Mouse (Mus musculus): ENCODE measurements around the gene Rftn1.
"Not testable (repeated sequence)": the region's sequence is repeated elsewhere in the genome, so short reads cannot be mapped to it uniquely, and the experiment has no call there.

The Rftn1 gene

GRCm38 (mm10) chr17:50128392-50128791 is 62.1 kb downstream of the Rftn1 start:
- DNase-seq (ENCODE audit: low spot score in 2 of 2) = no peak

- peak in 1 of 2 experiments; percentile 39 for DNase-seq (ENCODE audit: low spot score in 2 of 2)
These were observed 63.2 kb downstream of the Rftn1 start for GRCm38 (mm10) chr17:50127045-50127813.

DNA sequence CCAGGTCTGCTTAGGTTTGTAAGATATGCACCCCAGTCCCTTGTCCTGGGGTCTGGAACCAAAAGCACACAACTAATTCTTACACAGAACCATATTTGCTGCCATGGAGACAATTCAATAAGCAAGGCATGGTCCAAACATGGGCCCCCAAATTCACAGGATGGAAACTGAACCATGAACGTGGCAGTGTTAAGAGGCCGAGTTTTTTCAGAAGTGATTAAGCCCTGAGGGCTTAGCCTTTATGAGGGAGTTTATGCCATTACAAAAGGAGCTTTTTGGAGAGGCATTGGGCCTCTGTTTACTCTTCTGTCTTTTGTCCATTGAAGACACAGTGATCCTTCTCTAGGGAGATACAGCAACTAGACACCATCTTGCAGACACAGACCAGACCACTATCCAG is 63.9 kb downstream of the Rftn1 start:
- no peak for DNase-seq (ENCODE audit: low spot score in 2 of 2)

GRCm38 (mm10) chr17:50125900-50126299 is 64.6 kb downstream of the Rftn1 start:
- no peak for DNase-seq (ENCODE audit: low spot score in 2 of 2)

GRCm38 (mm10) chr17:50125245-50125798 is 65.2 kb downstream of the Rftn1 start:
- DNase-seq (ENCODE audit: low spot score in 2 of 2) = no peak

GRCm38 (mm10) chr17:50124708-50125107 is 65.8 kb downstream of the Rftn1 start:
- DNase-seq (ENCODE audit: low spot score in 2 of 2) = no peak

DNA sequence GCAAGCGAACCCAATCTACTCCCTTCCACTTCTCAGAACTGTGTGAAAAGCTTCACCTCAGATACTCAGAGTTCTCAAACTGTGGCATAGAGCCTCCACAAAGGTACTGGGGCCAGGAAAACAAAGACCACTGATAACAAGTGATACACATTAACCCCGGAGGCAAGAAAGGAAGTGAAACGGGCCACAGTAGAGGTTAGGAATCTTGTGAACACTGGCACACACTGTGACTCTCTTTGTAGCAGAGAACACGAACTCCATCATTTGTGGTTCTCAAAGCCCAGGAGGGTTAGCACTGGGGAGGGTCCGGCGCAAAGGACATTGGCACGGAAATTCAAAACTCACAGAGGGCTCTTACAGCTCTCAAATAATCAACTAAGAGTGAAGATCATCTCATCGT is 67.9 kb downstream of the Rftn1 start:
- no peak for DNase-seq (ENCODE audit: low spot score in 2 of 2)

- DNase-seq (ENCODE audit: low spot score in 2 of 2) = peak; percentile 82 to 83
These were observed 70.4 kb downstream of the Rftn1 start for GRCm38 (mm10) chr17:50120098-50120497.

- no peak for DNase-seq (ENCODE audit: low spot score in 2 of 2)
These were observed 73.0 kb downstream of the Rftn1 start for GRCm38 (mm10) chr17:50117461-50117860.

- DNase-seq (ENCODE audit: low spot score in 2 of 2) = peak; percentile 71
These were observed 73.5 kb downstream of the Rftn1 start for GRCm38 (mm10) chr17:50116980-50117379.

- DNase-seq (ENCODE audit: low spot score in 2 of 2) = not testable (repeated sequence)
These were observed 74.1 kb downstream of the Rftn1 start for GRCm38 (mm10) chr17:50116401-50116800.

DNA sequence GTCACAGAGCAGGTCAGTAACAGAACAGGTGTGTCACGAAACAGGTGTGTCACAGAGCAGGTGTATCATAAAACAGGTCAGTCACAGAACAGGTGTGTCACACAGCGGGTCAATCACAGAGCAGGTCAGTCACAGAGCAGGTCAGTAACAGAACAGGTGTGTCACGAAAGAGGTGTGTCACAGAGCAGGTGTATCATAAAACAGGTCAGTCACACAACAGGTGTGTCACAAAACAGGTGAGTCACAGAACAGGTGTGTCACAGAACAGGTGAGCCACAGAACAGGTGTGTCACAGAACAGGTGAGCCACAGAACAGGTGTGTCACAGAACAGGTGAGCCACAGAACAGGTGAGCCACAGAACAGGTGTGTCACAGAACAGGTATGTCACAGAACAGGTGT is 74.8 kb downstream of the Rftn1 start:
- DNase-seq (ENCODE audit: low spot score in 2 of 2) = not testable (repeated sequence)

DNA sequence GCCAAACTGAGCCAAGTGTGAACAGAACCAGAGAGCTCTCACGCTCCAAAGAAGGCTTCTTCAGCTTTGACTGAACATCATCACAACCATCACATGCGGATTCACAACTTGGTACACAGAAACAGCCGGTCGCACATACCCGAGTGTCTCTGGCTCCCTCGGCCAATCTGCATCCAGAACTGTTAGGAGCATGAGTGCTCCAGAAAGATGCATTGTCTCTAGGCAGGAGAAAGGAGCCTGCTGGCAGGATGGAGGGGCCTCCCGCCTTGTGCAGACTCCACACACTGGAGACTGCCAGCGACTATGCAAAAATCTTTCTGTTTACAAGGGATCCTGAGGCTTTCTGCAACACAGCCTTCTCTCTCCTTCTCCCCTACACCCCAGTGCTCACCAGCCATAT is 75.8 kb downstream of the Rftn1 start:
- no peak for DNase-seq (ENCODE audit: low spot score in 2 of 2)

DNA sequence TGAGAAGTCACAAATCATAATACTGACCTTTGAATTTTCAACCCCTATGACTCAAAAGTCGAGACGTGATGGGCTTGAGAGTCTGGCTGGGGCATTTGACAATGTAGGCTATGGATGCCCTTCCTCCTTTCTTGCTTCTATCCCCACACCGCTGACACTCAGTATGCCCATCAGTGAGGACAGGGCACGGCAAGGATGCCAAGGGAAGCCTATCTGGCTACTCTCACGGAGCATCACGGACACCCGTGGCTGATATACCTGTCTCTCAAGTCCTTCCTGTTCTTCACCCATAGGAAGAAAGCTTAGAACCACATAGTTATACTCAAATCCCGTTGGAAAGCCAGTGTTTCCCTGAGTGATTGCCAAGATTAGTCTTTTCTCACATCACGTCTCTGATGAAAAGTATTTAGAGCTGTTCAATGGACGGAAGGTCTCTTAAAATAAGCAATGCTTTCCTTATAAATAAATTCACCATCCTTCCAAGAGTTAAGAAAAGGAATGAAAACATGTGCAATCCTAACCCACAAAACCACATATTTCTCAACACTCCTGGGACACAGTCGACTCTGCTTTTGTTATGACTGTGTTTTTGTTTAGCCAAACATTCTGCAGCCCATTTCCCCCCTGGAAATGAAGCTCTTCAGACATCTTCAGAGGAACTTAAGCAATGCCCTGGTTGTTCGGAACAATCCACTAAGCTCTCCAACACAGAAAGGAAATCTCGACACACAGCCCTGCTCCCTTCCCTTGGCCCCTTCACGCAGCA is 79.6 kb downstream of the Rftn1 start:
- DNase-seq (ENCODE audit: low spot score in 2 of 2) = peak; percentile 70 to 71

- no peak for DNase-seq (ENCODE audit: low spot score in 2 of 2)
These were observed 83.7 kb downstream of the Rftn1 start for GRCm38 (mm10) chr17:50106811-50107210.

- DNase-seq (ENCODE audit: low spot score in 2 of 2) = no peak
These were observed 86.3 kb downstream of the Rftn1 start for GRCm38 (mm10) chr17:50104131-50104530.

DNA sequence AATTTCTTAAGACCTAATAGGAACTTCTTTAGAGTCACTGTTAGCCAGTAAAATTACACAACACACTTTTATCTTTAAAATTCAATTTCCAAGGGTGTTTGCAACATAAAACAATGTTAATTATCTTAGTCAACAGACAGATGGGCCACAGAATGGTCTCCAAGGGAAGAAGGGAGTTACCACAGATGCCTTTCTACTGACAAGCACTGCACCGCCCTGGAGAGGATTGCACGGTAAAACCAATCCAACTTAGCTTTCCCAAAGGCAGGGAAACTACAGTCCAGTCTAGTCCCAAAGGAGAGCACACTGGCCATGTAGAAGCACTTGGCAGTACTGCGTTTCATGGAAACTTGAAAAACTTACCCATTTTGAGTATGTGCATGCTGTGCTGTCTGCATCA is 89.1 kb downstream of the Rftn1 start:
- DNase-seq (ENCODE audit: low spot score in 2 of 2) = no peak

DNA sequence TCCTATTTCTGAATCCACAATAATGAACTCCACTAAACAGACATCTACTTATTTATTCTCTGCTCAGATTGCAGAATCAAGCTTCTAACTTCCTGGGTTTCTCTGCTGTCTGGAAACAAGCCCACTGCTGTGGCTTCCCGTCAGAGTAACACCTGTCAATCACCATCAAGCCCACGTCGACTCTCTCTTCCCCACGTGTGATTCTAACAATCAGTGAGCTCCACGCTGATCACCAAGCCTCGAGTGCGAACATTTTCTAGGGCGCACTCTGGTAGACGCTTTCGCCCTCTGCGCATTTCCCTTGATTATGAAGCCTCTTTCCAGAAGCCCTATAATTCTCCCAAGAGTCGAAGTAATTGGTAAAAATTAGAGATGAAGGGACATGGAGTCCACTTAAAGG is 90.4 kb downstream of the Rftn1 start:
- no peak for DNase-seq (ENCODE audit: low spot score in 2 of 2)

GRCm38 (mm10) chr17:50099378-50099777 is 91.1 kb downstream of the Rftn1 start:
- no peak for DNase-seq (ENCODE audit: low spot score in 2 of 2)

- no peak for DNase-seq (ENCODE audit: low spot score in 2 of 2)
These were observed 92.2 kb downstream of the Rftn1 start for GRCm38 (mm10) chr17:50098297-50098696.

DNA sequence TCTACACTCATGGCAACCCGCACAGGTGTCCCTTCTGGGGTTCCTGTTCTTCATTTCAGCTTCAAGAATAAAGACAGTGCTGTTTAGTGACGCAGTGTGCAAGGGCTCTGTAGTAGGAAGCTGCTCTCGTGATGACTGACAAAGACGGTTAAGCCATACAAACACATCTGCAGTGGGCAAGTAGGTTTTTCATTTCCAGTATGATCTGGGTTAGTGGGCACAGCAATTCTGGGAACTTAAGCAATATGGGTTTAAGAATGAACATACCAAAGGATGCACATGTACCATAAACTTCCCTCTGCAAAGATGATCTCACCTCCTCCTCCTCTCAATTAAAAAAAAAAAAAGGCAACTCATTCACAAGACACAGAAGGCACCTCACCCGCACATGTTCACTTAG is 92.6 kb downstream of the Rftn1 start:
- DNase-seq (ENCODE audit: low spot score in 2 of 2) = no peak

GRCm38 (mm10) chr17:50096305-50096704 is 94.2 kb downstream of the Rftn1 start:
- no peak for DNase-seq (ENCODE audit: low spot score in 2 of 2)

GRCm38 (mm10) chr17:50094596-50094995 is 95.9 kb downstream of the Rftn1 start:
- no peak for DNase-seq (ENCODE audit: low spot score in 2 of 2)
